ENCODE assay signal across 25 mouse cellular contexts in genomic region chr6:73190756-73191155, GRCm38 (mm10). TPM values are rescaled to one million over a fixed set of nuclear protein-coding genes. Genes with fewer than 3 reads are reported as not detected.
DNase-seq lines count a peak whose midpoint lies in the region; ATAC-seq lines count a peak whose summit lies in the region.
"Had no signal": no experiment of that assay in that cellular context is flagged by ENCODE, and none has a peak within 500 bp of the region (broad histone marks: within the 10 kb centered on the region; RNA-seq: fewer than 3 reads in every experiment).

No protein-coding gene starts in this region.

- no peaks in the 10 kb centered on the region for H3K4me1 ChIP-seq in midbrain, embryonic 11.5 days (ENCODE audit: control insufficient read depth, insufficient read depth, low read length)
- H3K4me1 ChIP-seq in midbrain, embryonic 10.5 days: no peaks in the 10 kb centered on the region
- H3K4me1 ChIP-seq: embryonic facial prominence, embryonic 13.5 days; embryonic facial prominence, embryonic 15.5 days; forebrain, embryonic 10.5 days; forebrain, embryonic 12.5 days had no signal

- no peaks in the 10 kb centered on the region for H3K27me3 ChIP-seq in midbrain, embryonic 11.5 days (ENCODE audit: control insufficient read depth, insufficient read depth, low read length)
- H3K27me3 ChIP-seq in midbrain, embryonic 10.5 days (ENCODE audit: low read depth, poor library complexity, severe bottlenecking): no peaks in the 10 kb centered on the region
- H3K27me3 ChIP-seq: embryonic facial prominence, embryonic 13.5 days; embryonic facial prominence, embryonic 15.5 days; forebrain, embryonic 12.5 days had no signal

- H3K36me3 ChIP-seq in midbrain, embryonic 11.5 days (ENCODE audit: control insufficient read depth, insufficient read depth, low read length): no peaks in the 10 kb centered on the region
- no peaks in the 10 kb centered on the region for H3K36me3 ChIP-seq in midbrain, embryonic 10.5 days
- H3K36me3 ChIP-seq: embryonic facial prominence, embryonic 13.5 days; embryonic facial prominence, embryonic 15.5 days; forebrain, embryonic 10.5 days; forebrain, embryonic 12.5 days; G1E had no signal

- peak; percentile 23 for DNase-seq in midbrain, embryonic 11.5 days (ENCODE audit: low spot score, missing footprints)
- DNase-seq in midbrain, embryonic 10.5 days (ENCODE audit: low spot score): no peak
- DNase-seq in R1 (ENCODE audit: low read depth, low spot score): peak; percentile 79
- DNase-seq in ZHBTc4 (ENCODE audit: low read depth, low spot score): peak; percentile 48
- DNase-seq in gastrocnemius, postnatal 4 days (ENCODE audit: low spot score in 2 of 2): no peak
- DNase-seq in layer of hippocampus, postnatal 10 days (ENCODE audit: low spot score in 2 of 2): no peak
- DNase-seq: adrenal gland, adult 2 months; adrenal gland, postnatal 10 days; adrenal gland, postnatal 25 days; cerebellum, adult 11 months; cerebellum, adult 18-20 months; cerebellum, adult 8-10 months; cerebellum, adult 9-11 months; cerebellum, postnatal 14 days; cerebellum, postnatal 36 days; embryo, embryonic 11 days; forebrain, postnatal 0 days had no signal

- no peak for ATAC-seq in midbrain, embryonic 11.5 days (ENCODE audit: low FRiP score)
- ATAC-seq: forebrain, embryonic 14.5 days; forebrain, postnatal 0 days; Patski had no signal

- H3K27ac ChIP-seq in midbrain, embryonic 11.5 days (ENCODE audit: low read depth, low read length): no peak overlapping the region
- H3K27ac ChIP-seq in midbrain, embryonic 10.5 days (replicated peaks): no peak overlapping the region
- H3K27ac ChIP-seq: embryonic facial prominence, embryonic 13.5 days; embryonic facial prominence, embryonic 15.5 days; forebrain, embryonic 10.5 days; forebrain, embryonic 12.5 days had no signal

- no peak overlapping the region for H3K4me2 ChIP-seq in midbrain, embryonic 11.5 days
- H3K4me2 ChIP-seq: embryonic facial prominence, embryonic 13.5 days; embryonic facial prominence, embryonic 15.5 days; forebrain, embryonic 12.5 days had no signal

- no peak overlapping the region for H3K9ac ChIP-seq in midbrain, embryonic 11.5 days (ENCODE audit: low read length)
- H3K9ac ChIP-seq: embryonic facial prominence, embryonic 13.5 days; embryonic facial prominence, embryonic 15.5 days; forebrain, embryonic 12.5 days; forebrain, postnatal 0 days had no signal

- 77% methylated on average over 6 of the region's 6 CpGs for WGBS in midbrain, embryonic 11.5 days
- WGBS in midbrain, embryonic 10.5 days: 76% methylated on average over 6 of the region's 6 CpGs

- H3K4me3 ChIP-seq in midbrain, embryonic 11.5 days (ENCODE audit: low read depth, low read length): no peak overlapping the region
- H3K4me3 ChIP-seq in midbrain, embryonic 10.5 days: no peak overlapping the region
- H3K4me3 ChIP-seq: embryonic facial prominence, embryonic 13.5 days; embryonic facial prominence, embryonic 15.5 days; erythroblast, embryonic 14.5 days; forebrain, embryonic 10.5 days; forebrain, embryonic 12.5 days had no signal

- H3K9me3 ChIP-seq in midbrain, embryonic 11.5 days (ENCODE audit: control insufficient read depth, low read length): no peaks in the 10 kb centered on the region
- H3K9me3 ChIP-seq in midbrain, embryonic 10.5 days (replicated peaks): no peaks in the 10 kb centered on the region
- H3K9me3 ChIP-seq: embryonic facial prominence, embryonic 13.5 days; embryonic facial prominence, embryonic 15.5 days; forebrain, embryonic 10.5 days; forebrain, embryonic 12.5 days; G1E had no signal

RNA-seq across cellular contexts. Expression of gene Dnah6, which starts 30.7 kb away (rescaled TPM):
- polyA plus RNA-seq in midbrain, embryonic 11.5 days (2014; fragmentation: Nextera tagmentation; extraction: Ambion mirVana): 0.04 and 0.05 TPM in 2 replicates
- 0.04 and 0.05 TPM in 2 replicates for polyA plus RNA-seq in midbrain, embryonic 10.5 days (2016; fragmentation: Nextera tagmentation; extraction: Ambion mirVana)
- total RNA-seq in gastrocnemius, postnatal 4 days (2021): under 1 TPM; 0.10 to 0.12 TPM
- 1 to 10 TPM; 1.8 to 2.4 TPM for total RNA-seq in layer of hippocampus, postnatal 10 days (2021)
- polyA plus RNA-seq: embryonic facial prominence, embryonic 13.5 days had no signal

RNA-seq across cellular contexts. Expression of gene Suclg1, which starts 57.4 kb away (rescaled TPM):
- polyA plus RNA-seq in midbrain, embryonic 11.5 days (2014; fragmentation: Nextera tagmentation; extraction: Ambion mirVana): 172 and 175 TPM in 2 replicates
- 170 and 176 TPM in 2 replicates for polyA plus RNA-seq in midbrain, embryonic 10.5 days (2016; fragmentation: Nextera tagmentation; extraction: Ambion mirVana)
- 100 to 1,000 TPM; 312 to 315 TPM for total RNA-seq in gastrocnemius, postnatal 4 days (2021)
- total RNA-seq in layer of hippocampus, postnatal 10 days (2021): 100 to 1,000 TPM; 109 to 114 TPM

Comparison
In these comparisons a context has a peak if more than half of its experiments do, and no peak if none do; other contexts are left out.
1. DNase-seq: peak in midbrain, embryonic 11.5 days (single experiment), R1 (single experiment) and ZHBTc4 (single experiment); none in midbrain, embryonic 10.5 days (single experiment), gastrocnemius, postnatal 4 days (0 of 2) and layer of hippocampus, postnatal 10 days (0 of 2).